Mouse (Mus musculus) MN1 (cell line): Measurements from ENCODE around the gene Abhd17c.
"Not testable (repeated sequence)": the region's sequence is repeated elsewhere in the genome, so short reads cannot be mapped to it uniquely, and the experiment has no call there.

Source experiments
- DNase-seq: peaks from one replicate; pipeline ENCODE4 v3.0.0-alpha.2; 2016; ENCODE audit warnings: low spot score

Gene Abhd17c

GRCm38 (mm10) chr7:84152821-84153220, 1.1 kb upstream of the Abhd17c start:
- no peak for DNase-seq

GRCm38 (mm10) chr7:84152374-84152773, 681 bp upstream of the Abhd17c start:
- DNase-seq = no peak

GRCm38 (mm10) chr7:84151960-84152334, 254 bp upstream of the Abhd17c start:
- DNase-seq = peak; percentile 95

GRCm38 (mm10) chr7:84150361-84151000, 1.2 kb downstream of the Abhd17c start:
- no peak for DNase-seq

- no peak for DNase-seq
Measured at GRCm38 (mm10) chr7:84149821-84150220, 1.9 kb downstream of the Abhd17c start.

GRCm38 (mm10) chr7:84148896-84149295, 2.8 kb downstream of the Abhd17c start:
- no peak for DNase-seq

- no peak for DNase-seq
Measured at GRCm38 (mm10) chr7:84147746-84148145, 3.9 kb downstream of the Abhd17c start.

- DNase-seq = no peak
Measured at GRCm38 (mm10) chr7:84145633-84146032, 6.1 kb downstream of the Abhd17c start.

- no peak for DNase-seq
Measured at GRCm38 (mm10) chr7:84142736-84143473, 8.8 kb downstream of the Abhd17c start.

DNA sequence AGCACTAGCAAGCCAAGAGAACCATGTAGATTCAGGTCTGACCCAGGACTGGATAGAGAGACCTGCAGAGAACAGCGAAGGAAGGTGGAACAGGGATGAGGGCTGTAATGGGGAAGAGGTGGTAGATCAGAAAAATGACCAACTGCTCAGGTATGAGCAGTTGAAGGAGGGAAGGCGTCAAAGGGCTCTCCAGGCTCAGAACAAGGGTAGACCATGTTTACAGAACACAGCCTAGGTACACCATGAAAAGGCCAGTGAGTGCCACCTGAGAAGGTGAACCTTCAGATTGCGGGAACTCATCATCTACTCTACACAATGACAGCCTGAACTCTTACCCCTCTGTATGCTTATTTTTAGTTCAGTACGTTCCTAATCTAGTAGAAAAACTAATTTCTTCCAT, 9.5 kb downstream of the Abhd17c start:
- DNase-seq = no peak

GRCm38 (mm10) chr7:84139566-84139965, 12.1 kb downstream of the Abhd17c start:
- no peak for DNase-seq

DNA sequence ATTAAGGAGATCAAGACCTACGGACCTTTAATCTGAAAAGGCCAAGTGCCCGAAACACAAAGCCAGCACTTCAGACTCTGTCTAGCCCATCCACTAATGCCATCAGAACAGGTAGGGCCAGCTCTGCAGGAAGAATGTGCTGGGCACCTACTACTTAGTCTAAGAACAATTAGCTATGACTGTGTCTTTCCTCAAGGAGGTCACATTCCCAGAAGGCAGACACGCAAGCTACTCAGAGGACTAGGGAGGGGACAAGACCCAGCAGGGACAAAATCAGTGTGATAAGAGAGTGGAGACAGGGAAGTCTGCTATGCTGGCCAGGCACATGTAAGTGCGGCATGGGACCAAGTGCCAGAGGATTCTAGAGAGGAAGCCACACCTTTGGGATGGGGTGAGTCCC, 13.0 kb downstream of the Abhd17c start:
- no peak for DNase-seq

DNA sequence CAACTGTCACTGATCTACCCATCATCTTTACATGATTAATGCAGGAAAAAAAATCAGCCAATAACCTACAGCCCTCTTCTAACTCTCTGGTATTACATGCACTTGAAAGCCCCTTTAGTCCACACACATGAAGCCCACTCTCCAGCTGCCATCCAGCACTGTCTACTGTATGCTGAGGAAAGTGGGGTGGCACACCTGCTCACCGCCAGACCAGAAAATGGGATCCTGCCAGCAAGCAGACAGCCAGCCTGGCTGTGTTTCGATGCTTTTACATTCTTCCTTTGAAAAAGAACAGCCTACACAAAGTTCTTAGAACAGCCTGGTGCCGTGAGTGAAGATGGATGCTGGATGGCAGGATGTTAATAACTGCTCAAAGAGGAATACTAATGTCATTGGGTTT, 13.9 kb downstream of the Abhd17c start:
- no peak for DNase-seq

GRCm38 (mm10) chr7:84135799-84136700, 15.6 kb downstream of the Abhd17c start:
- DNase-seq = no peak

DNA sequence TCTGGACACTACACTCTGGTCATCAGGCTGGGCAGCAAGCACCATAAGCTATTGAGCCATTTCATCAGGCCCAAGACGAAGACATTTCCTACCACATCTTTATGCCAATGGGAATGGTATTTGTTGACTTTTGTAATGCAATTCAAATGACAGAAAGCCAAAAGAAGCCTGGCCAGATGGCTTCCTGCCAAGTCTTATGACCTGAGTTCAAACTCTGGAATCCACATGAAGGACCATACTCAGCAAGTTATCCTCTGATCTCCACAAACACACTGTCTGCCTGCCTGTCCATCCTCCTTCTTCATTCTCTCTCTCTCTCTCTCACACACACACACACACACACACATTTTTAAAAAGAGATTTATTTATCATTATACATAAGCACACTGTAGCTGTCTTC, 19.0 kb downstream of the Abhd17c start:
- DNase-seq = no peak

DNA sequence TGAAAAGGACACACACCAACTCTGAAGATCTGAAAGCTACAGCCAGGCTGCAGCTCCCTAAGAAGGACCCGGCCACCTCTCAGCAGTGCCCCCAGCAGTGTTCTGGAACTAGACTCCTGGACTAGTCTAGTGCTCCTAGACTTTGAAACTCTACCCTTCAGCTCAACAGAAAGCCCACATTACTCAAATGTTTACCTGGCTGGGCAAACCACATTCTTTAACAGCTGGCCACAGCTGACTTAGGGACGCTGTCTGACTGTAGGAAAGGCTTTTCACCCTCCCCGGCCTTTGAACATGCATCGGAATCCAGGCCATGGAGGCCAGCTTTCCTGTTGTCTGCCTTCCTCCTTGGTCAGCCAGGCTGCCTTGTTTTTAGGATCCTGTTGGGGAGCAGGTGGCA, 20.0 kb downstream of the Abhd17c start:
- DNase-seq = no peak

GRCm38 (mm10) chr7:84128661-84129060, 23.0 kb downstream of the Abhd17c start:
- DNase-seq = no peak

- no peak for DNase-seq
Measured at GRCm38 (mm10) chr7:84125730-84126129, 26.0 kb downstream of the Abhd17c start.

- not testable (repeated sequence) for DNase-seq
Measured at GRCm38 (mm10) chr7:84123651-84124050, 28.0 kb downstream of the Abhd17c start.

DNA sequence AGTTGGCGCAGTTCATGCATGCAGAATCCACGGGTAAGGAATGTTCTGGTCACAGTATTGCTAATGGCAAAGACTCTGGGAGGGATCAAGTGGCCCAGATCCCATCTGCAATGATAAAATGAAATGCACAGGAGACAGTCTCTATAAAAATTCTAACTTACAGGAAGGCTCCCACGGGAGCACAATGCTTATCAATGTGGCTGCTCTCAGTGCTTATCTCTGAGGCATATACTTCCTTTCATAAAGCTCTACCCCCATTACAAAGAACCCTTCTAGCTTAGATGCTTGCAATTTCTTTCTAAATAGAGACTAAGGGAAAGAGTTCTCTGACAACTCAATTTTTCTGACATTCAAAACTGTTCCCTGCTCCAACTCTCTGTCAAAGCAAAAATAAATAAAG, 29.9 kb downstream of the Abhd17c start:
- DNase-seq = no peak

GRCm38 (mm10) chr7:84120142-84120760, 31.4 kb downstream of the Abhd17c start:
- DNase-seq = no peak
